Mouse (Mus musculus) cerebellum, adult 2 months (tissue): ENCODE results near the gene Gm4491.

Experiments used
- CTCF ChIP-seq: fragments of 200-500 bp; IDR thresholded peaks from 2 replicates; pipeline ENCODE4 v1.5.1; 2011; ENCODE audit warnings: low read depth, mild to moderate bottlenecking, control low read depth, low read length, moderate library complexity, borderline replicate concordance; ENCODE audit not compliant: insufficient read depth
- POLR2A ChIP-seq: fragments of 200-500 bp; IDR thresholded peaks from 2 replicates; pipeline ENCODE4 v1.6.1; 2011; ENCODE audit warnings: low read length, control low read depth, borderline replicate concordance; ENCODE audit not compliant: insufficient read depth

DNA sequence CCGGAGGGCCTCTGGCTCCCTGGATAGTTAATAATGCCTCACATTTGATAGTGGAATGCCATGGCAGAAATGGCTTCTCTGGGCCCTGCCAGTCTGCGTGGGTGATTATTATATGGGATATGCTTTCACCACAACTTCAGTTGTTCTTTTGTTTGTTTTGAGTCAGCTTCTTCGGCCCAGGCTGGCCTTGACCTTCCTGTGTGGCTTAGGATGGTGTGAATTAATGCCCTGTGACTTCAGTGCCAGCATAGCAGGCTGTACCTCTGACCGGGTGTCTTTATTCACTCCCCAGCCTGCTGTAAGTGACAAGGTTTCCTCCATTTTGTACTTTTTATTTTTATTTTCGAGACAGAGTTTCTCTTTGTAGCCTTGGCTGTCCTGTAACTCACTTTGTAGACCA lies 7.8 kb downstream of the Gm4491 start:
- TF ChIP-seq CTCF (no peak), POLR2A (no peak)
